Mouse (Mus musculus): ENCODE data around the gene Fzd9. TPM values are rescaled to one million over a fixed set of nuclear protein-coding genes. Genes with fewer than 3 reads are reported as not detected.

The Fzd9 gene
- total RNA-seq (2015): 0.42 and 0.59 TPM in 2 replicates
- 0.12 and 0.14 TPM in 2 replicates for total RNA-seq (2017)

GRCm38 (mm10) chr5:135251079-135251454, at the start of gene Fzd9:
Fzd9 (minus strand) TSS chr5:135251230.
- peak; percentile 94 for ATAC-seq (replicated peaks; ENCODE audit: poor library complexity)

- no peak for ATAC-seq (replicated peaks; ENCODE audit: poor library complexity)
Measured at GRCm38 (mm10) chr5:135292001-135292400, 41.0 kb upstream of the Fzd9 start.

GRCm38 (mm10) chr5:135291193-135291592, 40.2 kb upstream of the Fzd9 start:
- ATAC-seq (replicated peaks; ENCODE audit: poor library complexity): no peak

GRCm38 (mm10) chr5:135290703-135291102, 39.7 kb upstream of the Fzd9 start:
- ATAC-seq (replicated peaks; ENCODE audit: poor library complexity): no peak

- no peak for ATAC-seq (replicated peaks; ENCODE audit: poor library complexity)
Measured at GRCm38 (mm10) chr5:135286926-135287325, 35.9 kb upstream of the Fzd9 start.

GRCm38 (mm10) chr5:135286185-135286584, 35.2 kb upstream of the Fzd9 start:
- peak; percentile 95 for ATAC-seq (replicated peaks; ENCODE audit: poor library complexity)

GRCm38 (mm10) chr5:135285211-135285610, 34.2 kb upstream of the Fzd9 start:
- no peak for ATAC-seq (replicated peaks; ENCODE audit: poor library complexity)

- ATAC-seq (replicated peaks; ENCODE audit: poor library complexity): no peak
Measured at GRCm38 (mm10) chr5:135280226-135280625, 29.2 kb upstream of the Fzd9 start.

GRCm38 (mm10) chr5:135276597-135276996, 25.6 kb upstream of the Fzd9 start:
- ATAC-seq (replicated peaks; ENCODE audit: poor library complexity): no peak

GRCm38 (mm10) chr5:135274663-135275396, 23.8 kb upstream of the Fzd9 start:
- no peak for ATAC-seq (replicated peaks; ENCODE audit: poor library complexity)

GRCm38 (mm10) chr5:135271563-135272165, 20.6 kb upstream of the Fzd9 start:
- ATAC-seq (replicated peaks; ENCODE audit: poor library complexity): no peak

GRCm38 (mm10) chr5:135270361-135270760, 19.3 kb upstream of the Fzd9 start:
- no peak for ATAC-seq (replicated peaks; ENCODE audit: poor library complexity)

- no peak for ATAC-seq (replicated peaks; ENCODE audit: poor library complexity)
Measured at GRCm38 (mm10) chr5:135269451-135269850, 18.4 kb upstream of the Fzd9 start.

GRCm38 (mm10) chr5:135264548-135264947, 13.5 kb upstream of the Fzd9 start:
- peak; percentile 96 for ATAC-seq (replicated peaks; ENCODE audit: poor library complexity)

GRCm38 (mm10) chr5:135263866-135264503, 13.0 kb upstream of the Fzd9 start:
- ATAC-seq (replicated peaks; ENCODE audit: poor library complexity): peak; percentile 67

GRCm38 (mm10) chr5:135258280-135259150, 7.5 kb upstream of the Fzd9 start:
- no peak for ATAC-seq (replicated peaks; ENCODE audit: poor library complexity)

GRCm38 (mm10) chr5:135257559-135257958, 6.5 kb upstream of the Fzd9 start:
- no peak for ATAC-seq (replicated peaks; ENCODE audit: poor library complexity)

GRCm38 (mm10) chr5:135256166-135256565, 5.1 kb upstream of the Fzd9 start:
- ATAC-seq (replicated peaks; ENCODE audit: poor library complexity): no peak

- ATAC-seq (replicated peaks; ENCODE audit: poor library complexity): no peak
Measured at GRCm38 (mm10) chr5:135253741-135254401, 2.8 kb upstream of the Fzd9 start.

All from megakaryocyte progenitor cell, adult 5-6 weeks (primary cell).